Mouse (Mus musculus) right cerebral cortex, adult 18-20 months (tissue): ENCODE data around the gene Malsu1.

ENCODE experiments used
- DNase-seq: peaks from one replicate; pipeline ENCODE4 v3.0.0; 2022; ENCODE audit warnings: mixed read lengths

Gene Malsu1

GRCm38 (mm10) chr6:49073304-49074116 is at the start of gene Malsu1:
TSS of gene Malsu1 (plus strand) at chr6:49073795.
- DNase-seq = peak; percentile 96

GRCm38 (mm10) chr6:49025290-49025689 is 48.3 kb upstream of the Malsu1 start:
- no peak for DNase-seq

GRCm38 (mm10) chr6:49026496-49026895 is 47.1 kb upstream of the Malsu1 start:
- no peak for DNase-seq

GRCm38 (mm10) chr6:49028019-49028418 is 45.6 kb upstream of the Malsu1 start:
- no peak for DNase-seq

- no peak for DNase-seq
These were observed 44.9 kb upstream of the Malsu1 start for GRCm38 (mm10) chr6:49028708-49029107.

- no peak for DNase-seq
These were observed 42.4 kb upstream of the Malsu1 start for GRCm38 (mm10) chr6:49031230-49031629.

GRCm38 (mm10) chr6:49032783-49033182 is 40.8 kb upstream of the Malsu1 start:
- no peak for DNase-seq

- DNase-seq = no peak
These were observed 37.0 kb upstream of the Malsu1 start, which contains the start of gene Gpnmb for GRCm38 (mm10) chr6:49036275-49037267. TSS of gene Gpnmb (plus strand) at chr6:49036546.

GRCm38 (mm10) chr6:49037268-49037662 is 36.3 kb upstream of the Malsu1 start:
- DNase-seq = no peak

- peak; percentile 55 for DNase-seq
These were observed 34.0 kb upstream of the Malsu1 start for GRCm38 (mm10) chr6:49039470-49040180.

- no peak for DNase-seq
These were observed 27.1 kb upstream of the Malsu1 start for GRCm38 (mm10) chr6:49046502-49046901.

GRCm38 (mm10) chr6:49046976-49047375 is 26.6 kb upstream of the Malsu1 start:
- DNase-seq = no peak

- no peak for DNase-seq
These were observed 25.7 kb upstream of the Malsu1 start for GRCm38 (mm10) chr6:49047848-49048247.

GRCm38 (mm10) chr6:49048395-49048794 is 25.2 kb upstream of the Malsu1 start:
- no peak for DNase-seq

GRCm38 (mm10) chr6:49050677-49051410 is 22.8 kb upstream of the Malsu1 start:
- no peak for DNase-seq

- DNase-seq = no peak
These were observed 21.4 kb upstream of the Malsu1 start for GRCm38 (mm10) chr6:49052191-49052590.

GRCm38 (mm10) chr6:49055256-49055733 is 18.3 kb upstream of the Malsu1 start:
- DNase-seq = no peak

- no peak for DNase-seq
These were observed 17.6 kb upstream of the Malsu1 start for GRCm38 (mm10) chr6:49056009-49056408.

- DNase-seq = peak; percentile 59
These were observed 16.3 kb upstream of the Malsu1 start for GRCm38 (mm10) chr6:49057053-49058021.

- DNase-seq = no peak
These were observed 5.2 kb upstream of the Malsu1 start for GRCm38 (mm10) chr6:49068361-49068760.

- no peak for DNase-seq
These were observed 509 bp downstream of the Malsu1 start for GRCm38 (mm10) chr6:49074117-49074490.
